Mouse (Mus musculus) embryonic fibroblast, embryonic 13.5 days (primary cell): Measurements from ENCODE around the gene Vapb.

Experiments used
- CTCF ChIP-seq: IDR thresholded peaks from 2 replicates; pipeline ENCODE4 v1.5.1; 2011; ENCODE audit warnings: mild to moderate bottlenecking, control low read depth, low read length, moderate library complexity, borderline replicate concordance; ENCODE audit not compliant: insufficient read depth
- POLR2A ChIP-seq: IDR thresholded peaks from 2 replicates; pipeline ENCODE4 v1.6.1; 2011; ENCODE audit warnings: low read depth, mild to moderate bottlenecking, control low read depth, low read length, moderate library complexity

DNA sequence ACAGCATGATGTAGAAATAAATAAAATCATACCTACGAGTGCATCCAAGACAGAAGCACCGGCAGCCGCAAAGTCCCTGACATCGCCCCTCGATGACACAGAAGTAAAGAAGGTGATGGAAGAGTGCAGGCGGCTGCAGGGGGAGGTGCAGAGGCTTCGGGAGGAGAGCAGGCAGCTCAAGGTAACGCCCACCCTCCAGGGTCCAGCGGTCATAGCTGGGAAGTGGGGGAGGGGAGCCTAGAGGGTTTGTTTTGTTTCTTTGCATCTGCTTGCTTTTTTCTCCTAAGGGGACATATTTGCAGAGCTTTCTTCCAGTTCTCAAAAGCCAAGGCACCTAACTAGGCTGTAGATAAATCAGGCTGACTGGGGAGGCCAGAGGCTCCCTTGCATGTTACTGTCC is 38.8 kb downstream of the Vapb start:
- TF ChIP-seq CTCF (no peak), POLR2A (no peak)
